Mouse (Mus musculus) T-cell, adult 2 months (primary cell): Measurements from ENCODE around the gene Slc16a8.
"Not testable (repeated sequence)": the region's sequence is repeated elsewhere in the genome, so short reads cannot be mapped to it uniquely, and the experiment has no call there.

ENCODE experiments used
- DNase-seq: peaks from one replicate; pipeline ENCODE4 v3.0.0; 2022; ENCODE audit warnings: low spot score

The Slc16a8 gene

GRCm38 (mm10) chr15:79262786-79263309 lies 8.3 kb upstream of the Slc16a8 start:
- no peak for DNase-seq

- no peak for DNase-seq
Observed at GRCm38 (mm10) chr15:79262375-79262774, 7.8 kb upstream of the Slc16a8 start.

- no peak for DNase-seq
Observed at GRCm38 (mm10) chr15:79261757-79262156, 7.2 kb upstream of the Slc16a8 start.

GRCm38 (mm10) chr15:79261095-79261725 lies 6.6 kb upstream of the Slc16a8 start:
- no peak for DNase-seq

GRCm38 (mm10) chr15:79258521-79258920 lies 4.0 kb upstream of the Slc16a8 start:
- no peak for DNase-seq

GRCm38 (mm10) chr15:79252580-79252979 lies 2.0 kb downstream of the Slc16a8 start:
- DNase-seq, result no peak

- DNase-seq, result no peak
Observed at GRCm38 (mm10) chr15:79251781-79252491, 2.6 kb downstream of the Slc16a8 start.

GRCm38 (mm10) chr15:79251168-79251567 lies 3.4 kb downstream of the Slc16a8 start:
- DNase-seq, result no peak

GRCm38 (mm10) chr15:79250236-79250635 lies 4.3 kb downstream of the Slc16a8 start:
- DNase-seq, result no peak

- DNase-seq, result no peak
Observed at GRCm38 (mm10) chr15:79245321-79245720, 9.2 kb downstream of the Slc16a8 start.

GRCm38 (mm10) chr15:79244071-79244893 lies 10.3 kb downstream of the Slc16a8 start:
- DNase-seq, result no peak

GRCm38 (mm10) chr15:79243234-79244042 lies 11.1 kb downstream of the Slc16a8 start:
- DNase-seq, result peak; percentile 90

- no peak for DNase-seq
Observed at GRCm38 (mm10) chr15:79242574-79243233, 11.9 kb downstream of the Slc16a8 start.

- no peak for DNase-seq
Observed at GRCm38 (mm10) chr15:79238036-79238435, 16.5 kb downstream of the Slc16a8 start.

GRCm38 (mm10) chr15:79235268-79235667 lies 19.3 kb downstream of the Slc16a8 start:
- no peak for DNase-seq

- peak; percentile 86 for DNase-seq
Observed at GRCm38 (mm10) chr15:79229058-79229821, 25.3 kb downstream of the Slc16a8 start, which contains the start of the genes Pick1 and Gm49486. Gene Pick1, plus strand, starts transcription at chr15:79229173. Gene Gm49486, plus strand, starts transcription at chr15:79229391.

GRCm38 (mm10) chr15:79225780-79226179 lies 28.8 kb downstream of the Slc16a8 start:
- DNase-seq, result not testable (repeated sequence)

- peak; percentile 74 for DNase-seq
Observed at GRCm38 (mm10) chr15:79224685-79225084, 29.9 kb downstream of the Slc16a8 start.

GRCm38 (mm10) chr15:79223641-79224040 lies 30.9 kb downstream of the Slc16a8 start:
- no peak for DNase-seq

GRCm38 (mm10) chr15:79219572-79219971 lies 35.0 kb downstream of the Slc16a8 start:
- no peak for DNase-seq
